Mouse (Mus musculus) heart, postnatal 4 days (tissue): ENCODE measurements around the gene Cd83. TPM values are rescaled to one million over a fixed set of nuclear protein-coding genes. Genes with fewer than 3 reads are reported as not detected.
A peak's percentile ranks its signal among the peaks of the same experiment; 100 is the strongest.

Source experiments
- DNase-seq: peaks from one replicate; pipeline ENCODE4 v3.0.0; 2021
- total RNA-seq, 2 experiments: library from RNA; stranded (reverse); gene quantifications; 2 replicates each; pipeline ENCODE4 v1.2.3; 2021

The Cd83 gene
- total RNA-seq, 2 experiments from 2014 or later: 2.3 to 2.7 TPM

- DNase-seq: no peak
Measured at GRCm38 (mm10) chr13:43774605-43775426, 9.8 kb upstream of the Cd83 start.

GRCm38 (mm10) chr13:43775427-43775733 lies 9.2 kb upstream of the Cd83 start:
- no peak for DNase-seq

GRCm38 (mm10) chr13:43777321-43778002 lies 7.1 kb upstream of the Cd83 start:
- DNase-seq: no peak

GRCm38 (mm10) chr13:43778021-43778649 lies 6.4 kb upstream of the Cd83 start:
- no peak for DNase-seq

GRCm38 (mm10) chr13:43778971-43779370 lies 5.6 kb upstream of the Cd83 start:
- no peak for DNase-seq

- DNase-seq: no peak
Measured at GRCm38 (mm10) chr13:43780071-43780470, 4.5 kb upstream of the Cd83 start.

GRCm38 (mm10) chr13:43785712-43786072 lies 1.1 kb downstream of the Cd83 start:
- DNase-seq: no peak

GRCm38 (mm10) chr13:43786171-43786795 lies 1.7 kb downstream of the Cd83 start:
- no peak for DNase-seq

GRCm38 (mm10) chr13:43787262-43787661 lies 2.7 kb downstream of the Cd83 start:
- no peak for DNase-seq

- DNase-seq: no peak
Measured at GRCm38 (mm10) chr13:43788071-43788470, 3.5 kb downstream of the Cd83 start.

- DNase-seq: no peak
Measured at GRCm38 (mm10) chr13:43788983-43789645, 4.5 kb downstream of the Cd83 start.

GRCm38 (mm10) chr13:43790229-43791001 lies 5.8 kb downstream of the Cd83 start:
- no peak for DNase-seq

- DNase-seq: peak; percentile 57
Measured at GRCm38 (mm10) chr13:43795334-43795733, 10.8 kb downstream of the Cd83 start.

- no peak for DNase-seq
Measured at GRCm38 (mm10) chr13:43798655-43799054, 14.1 kb downstream of the Cd83 start.

GRCm38 (mm10) chr13:43800136-43800535 lies 15.6 kb downstream of the Cd83 start:
- DNase-seq: no peak

- peak; percentile 33 for DNase-seq
Measured at GRCm38 (mm10) chr13:43801961-43802360, 17.4 kb downstream of the Cd83 start.

- no peak for DNase-seq
Measured at GRCm38 (mm10) chr13:43802361-43803137, 18.0 kb downstream of the Cd83 start.

GRCm38 (mm10) chr13:43804648-43805047 lies 20.1 kb downstream of the Cd83 start:
- no peak for DNase-seq

- DNase-seq: no peak
Measured at GRCm38 (mm10) chr13:43805159-43805758, 20.7 kb downstream of the Cd83 start.
